Mouse (Mus musculus) hindbrain, embryonic 10.5 days (tissue): ENCODE measurements at regions not wholly inside any gene's neighbourhood (a gene's known extent, or its start where the extent isn't known, plus 50 kb on each side); places are given as distances from the start of the nearest gene placed in this dataset.
A peak's percentile ranks its signal among the peaks of the same experiment; 100 is the strongest.
"Not testable (repeated sequence)": the region's sequence is repeated elsewhere in the genome, so short reads cannot be mapped to it uniquely, and the experiment has no call there.

ENCODE experiments used
- DNase-seq: peaks from one replicate; pipeline ENCODE4 v3.0.0-alpha.2; 2017; ENCODE audit warnings: low spot score
- H3K27ac ChIP-seq: fragments of 300-500 bp; sonication (generic); 2 replicates; pipeline ENCODE4 v1.5.1; 2016; ENCODE audit warnings: mild to moderate bottlenecking, moderate library complexity
- H3K27me3 ChIP-seq: fragments of 300-500 bp; sonication (generic); 2 replicates; pipeline ENCODE4 v1.6.1; 2016; ENCODE audit warnings: mild to moderate bottlenecking; ENCODE audit not compliant: poor library complexity, insufficient read depth, severe bottlenecking
- H3K36me3 ChIP-seq: fragments of 300-500 bp; sonication (generic); 2 replicates; pipeline ENCODE4 v1.6.1; 2016; ENCODE audit warnings: mild to moderate bottlenecking, moderate library complexity
- H3K4me1 ChIP-seq: fragments of 300-500 bp; sonication (generic); replicated peaks from 2 replicates; pipeline ENCODE4 v1.6.1; 2016; ENCODE audit warnings: mild to moderate bottlenecking
- H3K4me3 ChIP-seq: fragments of 300-500 bp; sonication (generic); 2 replicates; pipeline ENCODE4 v1.5.1; 2016; ENCODE audit warnings: mild to moderate bottlenecking, moderate library complexity
- H3K9me3 ChIP-seq: fragments of 300-500 bp; sonication (generic); 2 replicates; pipeline ENCODE4 v1.6.1; 2016; ENCODE audit warnings: mild to moderate bottlenecking, moderate library complexity
- WGBS: fragments of 180-500 bp; shearing (Covaris S2); methylation state at CpG from one replicate; pipeline ENCODE4 v1.1.7; 2016; 5-methylcytosine and 5-hydroxymethylcytosine counted together

DNA sequence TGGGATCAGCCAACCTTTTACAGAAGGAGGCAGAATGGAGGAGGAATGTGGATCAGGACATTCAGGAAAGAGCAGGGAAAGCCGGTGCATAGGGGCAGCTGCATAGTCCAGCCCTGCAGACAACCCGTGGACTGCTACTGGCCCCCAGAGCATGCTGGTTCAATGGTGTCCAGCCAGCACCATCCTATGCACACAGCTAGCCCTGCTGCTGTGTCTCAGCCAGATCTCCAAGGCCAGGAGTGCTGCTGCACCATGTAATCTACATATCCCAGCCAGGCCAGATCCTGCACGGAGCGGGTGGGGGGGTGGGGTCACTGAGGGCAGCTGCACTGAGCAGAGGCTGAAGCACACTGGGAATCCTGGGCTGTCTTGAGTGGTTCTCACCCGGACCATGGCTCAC, 165.8 kb upstream of the Rpl38 start:
- WGBS, result 13% methylated on average over 5 of the region's 5 CpGs
- Histone ChIP-seq H3K27ac (peak overlapping the region; percentile 64), H3K36me3 (no peaks in the 10 kb centered on the region), H3K27me3 (0 out of 2 replicates have a peak, but pooled peaks cover 5% of the 10 kb centered on the region), H3K9me3 (no peaks in the 10 kb centered on the region), H3K4me1 (peaks cover 20% of the 10 kb centered on the region), H3K4me3 (no peak overlapping the region)
- peak; percentile 31 for DNase-seq

GRCm38 (mm10) chr11:114501869-114502540, 166.3 kb upstream of the Rpl38 start:
- no peak for DNase-seq
- Histone ChIP-seq H3K27me3 (0 out of 2 replicates have a peak, but pooled peaks cover 5% of the 10 kb centered on the region), H3K4me1 (peaks cover 19% of the 10 kb centered on the region), H3K27ac (peak overlapping the region; percentile 64), H3K9me3 (no peaks in the 10 kb centered on the region), H3K36me3 (no peaks in the 10 kb centered on the region), H3K4me3 (no peak overlapping the region)
- 55% methylated on average over 4 of the region's 5 CpGs for WGBS

DNA sequence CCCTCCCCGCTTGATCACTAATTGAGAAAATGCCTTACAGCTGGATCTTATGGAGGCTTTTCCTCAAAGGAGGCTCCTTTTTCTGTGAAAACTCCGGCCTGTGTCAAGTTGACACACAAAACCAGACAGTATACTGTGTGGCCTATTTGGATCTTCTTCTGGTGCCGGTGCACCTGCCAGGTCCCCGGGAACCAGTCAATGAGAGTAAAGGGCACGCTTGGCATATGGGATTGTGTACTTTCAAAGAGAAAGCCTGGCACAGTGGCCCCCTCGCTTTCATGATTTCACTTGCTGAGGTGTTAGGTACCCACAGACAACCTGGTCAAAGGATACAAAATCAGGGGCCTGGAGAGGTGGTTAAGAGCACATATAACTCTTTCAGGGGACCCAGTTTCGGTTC, 167.9 kb upstream of the Rpl38 start:
- Histone ChIP-seq H3K4me1 (peaks cover 24% of the 10 kb centered on the region), H3K4me3 (no peak overlapping the region), H3K27ac (no peak overlapping the region), H3K9me3 (no peaks in the 10 kb centered on the region), H3K27me3 (peaks cover 8% of the 10 kb centered on the region; the same call in 1 of the 2 replicates), H3K36me3 (no peaks in the 10 kb centered on the region)
- no peak for DNase-seq
- WGBS, result 89% methylated on average over 7 of the region's 7 CpGs

- Histone ChIP-seq H3K27ac (no peak overlapping the region), H3K4me1 (peaks cover 24% of the 10 kb centered on the region), H3K36me3 (no peaks in the 10 kb centered on the region), H3K4me3 (no peak overlapping the region), H3K9me3 (no peaks in the 10 kb centered on the region), H3K27me3 (peaks cover 8% of the 10 kb centered on the region; the same call in 1 of the 2 replicates)
- 88% methylated on average over 12 of the region's 12 CpGs for WGBS
- DNase-seq, result no peak
These were observed 168.7 kb upstream of the Rpl38 start for GRCm38 (mm10) chr11:114499665-114500064.

GRCm38 (mm10) chr11:114495520-114495921, 172.8 kb upstream of the Rpl38 start:
- H3K4me1 ChIP-seq, result peaks cover 5% of the 10 kb centered on the region
- H3K9me3 ChIP-seq, result no peaks in the 10 kb centered on the region
- peaks cover 28% of the 10 kb centered on the region for H3K27me3 ChIP-seq
- 78% methylated on average over 5 of the region's 5 CpGs for WGBS
- no peak overlapping the region for H3K27ac ChIP-seq
- H3K4me3 ChIP-seq, result no peak overlapping the region
- no peaks in the 10 kb centered on the region for H3K36me3 ChIP-seq
- DNase-seq, result no peak

- DNase-seq, result no peak
- Histone ChIP-seq H3K27ac (no peak overlapping the region), H3K36me3 (no peaks in the 10 kb centered on the region), H3K4me1 (peaks cover 42% of the 10 kb centered on the region), H3K9me3 (no peaks in the 10 kb centered on the region), H3K27me3 (peaks cover 19% of the 10 kb centered on the region), H3K4me3 (no peak overlapping the region)
- 40% methylated on average over 8 of the region's 8 CpGs for WGBS
These were observed 181.9 kb upstream of the Rpl38 start for GRCm38 (mm10) chr11:114486455-114486854.

DNA sequence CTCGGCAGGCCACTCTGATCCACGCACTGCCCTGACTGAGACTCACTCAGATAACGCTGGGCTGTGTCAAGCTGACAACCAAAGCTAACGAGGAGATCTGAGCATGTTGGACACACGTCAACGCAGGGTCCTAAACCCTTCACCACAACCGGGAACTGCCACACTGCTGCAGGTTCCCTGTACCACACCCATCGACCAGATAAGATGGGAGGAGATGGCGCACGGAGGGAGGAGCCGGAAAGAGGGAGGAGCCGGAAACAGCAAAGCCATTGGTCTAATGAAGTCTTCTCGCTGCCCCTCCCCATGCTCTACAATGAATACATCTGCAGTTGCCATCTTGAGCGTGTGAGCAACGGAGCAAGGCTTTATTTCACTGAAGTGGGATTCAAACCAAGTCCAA, 182.9 kb upstream of the Rpl38 start:
- WGBS, result 65% methylated on average over 15 of the region's 15 CpGs
- no peak overlapping the region for H3K4me3 ChIP-seq
- no peaks in the 10 kb centered on the region for H3K36me3 ChIP-seq
- DNase-seq, result no peak
- H3K9me3 ChIP-seq, result no peaks in the 10 kb centered on the region
- peaks cover 42% of the 10 kb centered on the region for H3K4me1 ChIP-seq
- H3K27me3 ChIP-seq, result peaks cover 25% of the 10 kb centered on the region
- 0 out of 2 replicates have a peak overlapping the region, but pooled peaks have one; percentile 3 for H3K27ac ChIP-seq

DNA sequence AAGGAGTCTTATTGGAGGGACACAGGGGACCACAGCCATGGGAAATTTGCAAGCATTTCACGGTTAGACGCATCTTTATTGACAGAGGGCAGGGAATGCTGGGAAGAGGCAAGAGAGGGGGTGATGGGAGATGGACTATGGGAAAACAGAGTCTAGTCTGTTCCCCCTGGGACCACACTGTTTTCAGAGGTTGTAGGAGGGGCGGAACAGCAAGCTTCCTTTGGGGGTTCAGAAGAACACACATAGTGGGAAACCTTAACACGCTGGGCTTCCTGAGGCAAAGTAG, 183.7 kb upstream of the Rpl38 start:
- peak overlapping the region; percentile 70 for H3K27ac ChIP-seq
- no peak overlapping the region for H3K4me3 ChIP-seq
- H3K9me3 ChIP-seq, result no peaks in the 10 kb centered on the region
- 66% methylated on average over 4 of the region's 4 CpGs for WGBS
- DNase-seq, result no peak
- H3K36me3 ChIP-seq, result no peaks in the 10 kb centered on the region
- peaks cover 32% of the 10 kb centered on the region for H3K27me3 ChIP-seq
- peaks cover 42% of the 10 kb centered on the region for H3K4me1 ChIP-seq

DNA sequence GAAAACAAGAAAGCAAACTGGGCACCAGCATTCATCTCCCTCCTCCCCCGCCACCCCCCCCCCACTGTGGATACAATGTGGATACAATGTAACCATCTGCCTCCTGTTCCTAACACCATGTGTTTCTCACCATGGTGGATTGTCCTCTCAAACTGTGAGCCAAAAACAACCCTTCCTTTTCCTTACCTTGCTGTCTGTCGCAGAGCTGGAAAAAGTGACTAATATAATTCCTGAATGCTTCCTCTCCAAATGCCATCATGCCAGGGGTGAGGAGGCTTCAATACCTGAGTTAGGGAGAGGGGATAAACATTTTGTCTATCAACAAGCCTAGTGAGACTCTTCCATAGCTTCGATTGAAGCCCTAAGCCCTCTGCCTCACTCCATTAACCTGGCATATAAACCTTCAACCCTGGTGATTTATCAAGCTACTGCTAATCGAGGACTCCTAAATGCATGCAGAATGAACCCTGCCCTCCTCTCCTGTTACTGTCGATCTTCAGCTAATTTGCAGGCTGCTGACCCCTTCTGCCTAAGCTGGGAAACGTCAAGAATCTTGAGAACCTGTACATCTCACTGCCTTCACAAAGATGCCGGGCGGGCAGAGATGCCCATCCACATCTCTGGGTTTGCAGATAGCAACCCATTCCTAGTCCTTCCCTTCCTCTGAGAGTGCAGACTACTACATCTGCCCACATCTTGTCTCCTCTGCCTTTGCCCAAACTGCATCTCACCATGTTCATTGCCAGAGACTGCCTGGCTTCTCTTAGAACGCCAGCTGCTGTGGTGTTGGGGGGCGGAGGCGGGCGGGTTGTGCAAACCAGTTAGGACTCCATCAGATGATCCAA, 184.3 kb upstream of the Rpl38 start:
- Histone ChIP-seq H3K27ac (peak overlapping the region; percentile 70), H3K36me3 (no peaks in the 10 kb centered on the region), H3K4me1 (peaks cover 44% of the 10 kb centered on the region), H3K4me3 (no peak overlapping the region), H3K9me3 (no peaks in the 10 kb centered on the region), H3K27me3 (peaks cover 32% of the 10 kb centered on the region)
- 75% methylated on average over 12 of the region's 12 CpGs for WGBS
- DNase-seq, result no peak

DNA sequence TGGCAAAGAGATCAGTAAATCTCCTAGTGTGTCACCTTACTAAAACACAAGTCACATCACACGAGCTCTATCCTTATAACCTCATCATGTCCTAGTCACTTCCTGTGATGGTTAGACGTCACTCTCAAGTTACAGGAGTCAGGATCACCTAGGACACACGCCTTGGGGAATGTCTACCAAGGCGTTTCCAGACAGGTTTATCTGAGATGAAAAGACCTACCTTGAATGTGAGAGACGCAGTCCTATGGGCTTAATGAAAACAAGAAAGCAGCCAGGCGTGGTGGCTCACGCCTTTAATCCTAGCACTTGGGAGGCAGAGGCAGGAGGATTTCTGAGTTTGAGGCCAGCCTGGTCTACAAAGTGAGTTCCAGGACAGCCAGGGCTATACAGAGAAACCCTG, 185.0 kb upstream of the Rpl38 start:
- WGBS, result 89% methylated on average over 7 of the region's 7 CpGs
- H3K27me3 ChIP-seq, result peaks cover 32% of the 10 kb centered on the region

GRCm38 (mm10) chr11:114482070-114482469, 186.3 kb upstream of the Rpl38 start:
- DNase-seq, result peak; percentile 29
- Histone ChIP-seq H3K9me3 (no peaks in the 10 kb centered on the region), H3K36me3 (no peaks in the 10 kb centered on the region), H3K4me3 (no peak overlapping the region), H3K27me3 (peaks cover 26% of the 10 kb centered on the region), H3K4me1 (peaks cover 48% of the 10 kb centered on the region), H3K27ac (no peak overlapping the region)
- WGBS, result 69% methylated on average over 10 of the region's 10 CpGs

More for the DNA sequence above, 185.0 kb upstream of the Rpl38 start:
- not testable (repeated sequence) for H3K36me3 ChIP-seq, H3K4me3 ChIP-seq, H3K9me3 ChIP-seq, H3K27ac ChIP-seq, DNase-seq
- H3K4me1 ChIP-seq, result peaks cover 51% of the 10 kb centered on the region

- 69% methylated on average over 7 of the region's 7 CpGs for WGBS
These were observed 187.3 kb upstream of the Rpl38 start for GRCm38 (mm10) chr11:114481037-114481436.

GRCm38 (mm10) chr11:114480119-114480540, 188.2 kb upstream of the Rpl38 start:
- Histone ChIP-seq H3K4me1 (peaks cover 41% of the 10 kb centered on the region), H3K9me3 (no peaks in the 10 kb centered on the region), H3K27ac (no peak overlapping the region), H3K4me3 (no peak overlapping the region), H3K27me3 (peaks cover 13% of the 10 kb centered on the region), H3K36me3 (no peaks in the 10 kb centered on the region)
- no peak for DNase-seq
- 83% methylated on average over 8 of the region's 8 CpGs for WGBS

More at GRCm38 (mm10) chr11:114481037-114481436, 187.3 kb upstream of the Rpl38 start:
- peaks cover 38% of the 10 kb centered on the region for H3K4me1 ChIP-seq
- no peaks in the 10 kb centered on the region for H3K9me3 ChIP-seq
- H3K27me3 ChIP-seq, result peaks cover 16% of the 10 kb centered on the region
- H3K4me3 ChIP-seq, result no peak overlapping the region
- no peaks in the 10 kb centered on the region for H3K36me3 ChIP-seq
- no peak overlapping the region for H3K27ac ChIP-seq
- DNase-seq, result no peak
